Mouse (Mus musculus): Measurements from ENCODE around the gene Mmp23. TPM values are rescaled to one million over a fixed set of nuclear protein-coding genes. Genes with fewer than 3 reads are reported as not detected.

Mmp23 gene
- polyA plus RNA-seq, 1 experiment from 2014 or later: 12.2 TPM

DNA sequence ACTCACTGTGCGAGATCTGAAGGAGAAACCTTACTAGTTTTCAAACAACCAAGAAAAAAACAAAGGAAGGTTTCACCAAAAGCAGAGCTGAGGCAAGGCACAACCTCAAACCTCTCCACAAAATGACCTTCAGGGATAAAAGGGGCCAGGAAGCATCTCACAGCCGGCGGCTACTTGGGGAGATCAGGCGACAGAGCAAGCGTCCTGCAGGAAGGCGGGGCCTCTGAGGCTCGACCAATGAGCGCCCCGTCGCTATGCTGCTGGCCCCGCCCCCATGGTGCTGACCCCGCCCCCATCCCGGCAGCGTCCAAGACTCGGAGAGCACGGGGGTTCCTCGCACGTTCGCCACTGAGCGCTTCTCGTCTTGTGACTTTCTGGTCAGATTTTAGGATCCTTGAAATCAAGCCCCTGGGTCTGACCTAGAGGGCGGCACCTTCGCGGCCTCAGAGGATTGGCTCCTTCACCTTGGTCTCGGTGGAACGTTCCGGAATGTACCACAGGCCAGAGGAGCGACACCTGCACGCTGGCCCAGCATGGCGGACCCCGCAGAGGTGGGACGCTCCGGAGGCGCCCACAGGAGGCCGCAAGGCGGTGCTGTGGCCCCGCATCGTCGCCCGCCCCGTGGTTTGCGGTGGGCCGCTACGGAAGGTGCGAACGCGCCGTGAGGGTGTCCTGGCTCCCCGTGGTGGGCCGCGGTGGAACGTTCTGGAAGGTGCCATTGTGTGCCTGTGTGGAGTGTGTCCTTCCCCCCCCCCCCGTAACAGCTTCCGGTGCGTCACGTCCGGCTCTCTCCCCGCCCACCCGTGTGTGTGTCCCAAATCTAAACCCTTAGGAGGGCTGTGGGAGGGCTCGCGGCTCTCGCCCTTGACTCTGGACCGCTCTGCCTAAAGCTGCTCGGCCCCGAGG lies 51.8 kb downstream of the Mmp23 start, which contains the start of gene Slc35e2:
Slc35e2 (plus strand) TSS at position 326 of the 906 bp plus-strand sequence.
- peak within 1 kb of the TSS; percentile 92 for H3K4me3 ChIP-seq (ENCODE audit: low read depth, low read length)
- peak; percentile 98 for DNase-seq (ENCODE audit: low spot score)
- ATAC-seq (ENCODE audit: insufficient number of reproducible peaks, low FRiP score, low TSS enrichment, low read depth): peak; percentile 94
- under 1% methylated on average over 65 of the region's 65 CpGs for WGBS
- H3K9me3 ChIP-seq (ENCODE audit: control insufficient read depth, low read length): no peaks in the 10 kb centered on the region
- no peaks in the 10 kb centered on the region for H3K36me3 ChIP-seq (ENCODE audit: control insufficient read depth, insufficient read depth, low read length)
- peak within 1 kb of the TSS; percentile 99 for H3K27ac ChIP-seq (replicated peaks; ENCODE audit: low read depth, low read length)
- peak within 1 kb of the TSS; percentile 93 for H3K4me2 ChIP-seq (ENCODE audit: low read depth, severe bottlenecking)
- no peaks in the 10 kb centered on the region for H3K27me3 ChIP-seq (ENCODE audit: control insufficient read depth, insufficient read depth, low read length)
- peaks cover 7% of the 10 kb centered on the region for H3K4me1 ChIP-seq (ENCODE audit: control insufficient read depth, insufficient read depth, low read length)
- peak within 1 kb of the TSS; percentile 95 for H3K9ac ChIP-seq (ENCODE audit: low read length)

Other genes with a start within 250 kb of the Mmp23 start
- gene Cfap74, start 244.2 kb downstream of the Mmp23 start, polyA plus RNA-seq (2014; fragmentation: Nextera tagmentation; extraction: Ambion mirVana): 5.1 and 6.1 TPM in 2 replicates
- gene Tmem52, start 184.3 kb downstream of the Mmp23 start, polyA plus RNA-seq (2014; fragmentation: Nextera tagmentation; extraction: Ambion mirVana): not detected in 2 replicates
- 625 and 626 TPM in 2 replicates for gene Gnb1, start 162.0 kb downstream of the Mmp23 start, polyA plus RNA-seq (2014; fragmentation: Nextera tagmentation; extraction: Ambion mirVana)
- gene Nadk, start 91.0 kb downstream of the Mmp23 start, polyA plus RNA-seq (2014; fragmentation: Nextera tagmentation; extraction: Ambion mirVana): 99.1 and 105 TPM in 2 replicates
- gene Slc35e2, start 52.0 kb downstream of the Mmp23 start, polyA plus RNA-seq (2014; fragmentation: Nextera tagmentation; extraction: Ambion mirVana): 16.1 and 16.4 TPM in 2 replicates
- gene Cdk11b, start 28.5 kb downstream of the Mmp23 start, polyA plus RNA-seq (2014; fragmentation: Nextera tagmentation; extraction: Ambion mirVana): 69.4 and 79.9 TPM in 2 replicates
- gene Gm10563, start 8.0 kb downstream of the Mmp23 start, polyA plus RNA-seq (2014; fragmentation: Nextera tagmentation; extraction: Ambion mirVana): not detected in 2 replicates
- gene Mib2, start 15.8 kb upstream of the Mmp23 start, polyA plus RNA-seq (2014; fragmentation: Nextera tagmentation; extraction: Ambion mirVana): 16.0 and 16.6 TPM in 2 replicates
- 2.0 and 2.1 TPM in 2 replicates for gene Fndc10, start 41.0 kb upstream of the Mmp23 start, polyA plus RNA-seq (2014; fragmentation: Nextera tagmentation; extraction: Ambion mirVana)
- gene Ssu72, start 51.4 kb upstream of the Mmp23 start, polyA plus RNA-seq (2014; fragmentation: Nextera tagmentation; extraction: Ambion mirVana): 145 and 147 TPM in 2 replicates
- gene Tmem240, start 81.4 kb upstream of the Mmp23 start, polyA plus RNA-seq (2014; fragmentation: Nextera tagmentation; extraction: Ambion mirVana): 0.55 and 0.79 TPM in 2 replicates
- 103 and 104 TPM in 2 replicates for gene Atad3a, start 107.7 kb upstream of the Mmp23 start, polyA plus RNA-seq (2014; fragmentation: Nextera tagmentation; extraction: Ambion mirVana)
- 5.3 and 6.0 TPM in 2 replicates for gene Vwa1, start 121.3 kb upstream of the Mmp23 start, polyA plus RNA-seq (2014; fragmentation: Nextera tagmentation; extraction: Ambion mirVana)
- gene Tmem88b, start 132.5 kb upstream of the Mmp23 start, polyA plus RNA-seq (2014; fragmentation: Nextera tagmentation; extraction: Ambion mirVana): 0.19 and 0.34 TPM in 2 replicates
- gene Ankrd65, start 137.1 kb upstream of the Mmp23 start, polyA plus RNA-seq (2014; fragmentation: Nextera tagmentation; extraction: Ambion mirVana): not detected in 2 replicates
- 238 and 245 TPM in 2 replicates for gene Mrpl20, start 149.5 kb upstream of the Mmp23 start, polyA plus RNA-seq (2014; fragmentation: Nextera tagmentation; extraction: Ambion mirVana)
- 181 and 203 TPM in 2 replicates for gene Ccnl2, start 159.1 kb upstream of the Mmp23 start, polyA plus RNA-seq (2014; fragmentation: Nextera tagmentation; extraction: Ambion mirVana)
- gene Aurkaip1, start 177.9 kb upstream of the Mmp23 start, polyA plus RNA-seq (2014; fragmentation: Nextera tagmentation; extraction: Ambion mirVana): 132 and 138 TPM in 2 replicates
- gene Mxra8, start 186.3 kb upstream of the Mmp23 start, polyA plus RNA-seq (2014; fragmentation: Nextera tagmentation; extraction: Ambion mirVana): 41.8 and 49.3 TPM in 2 replicates
- 8.1 and 9.1 TPM in 2 replicates for gene Dvl1, start 194.0 kb upstream of the Mmp23 start, polyA plus RNA-seq (2014; fragmentation: Nextera tagmentation; extraction: Ambion mirVana)
- 0.24 and 0.28 TPM in 2 replicates for gene Tas1r3, start 210.0 kb upstream of the Mmp23 start, polyA plus RNA-seq (2014; fragmentation: Nextera tagmentation; extraction: Ambion mirVana)
- gene Cptp, start 216.1 kb upstream of the Mmp23 start, polyA plus RNA-seq (2014; fragmentation: Nextera tagmentation; extraction: Ambion mirVana): 19.2 and 20.4 TPM in 2 replicates
- 89.4 and 91.1 TPM in 2 replicates for gene Ints11, start 216.2 kb upstream of the Mmp23 start, polyA plus RNA-seq (2014; fragmentation: Nextera tagmentation; extraction: Ambion mirVana)
- 42.4 and 45.5 TPM in 2 replicates for gene Pusl1, start 238.4 kb upstream of the Mmp23 start, polyA plus RNA-seq (2014; fragmentation: Nextera tagmentation; extraction: Ambion mirVana)
- 17.8 and 18.4 TPM in 2 replicates for gene Acap3, start 238.4 kb upstream of the Mmp23 start, polyA plus RNA-seq (2014; fragmentation: Nextera tagmentation; extraction: Ambion mirVana)

Measured in limb, embryonic 11.5 days (tissue).